Mouse (Mus musculus): ENCODE measurements around the gene Vmn2r24. TPM values are rescaled to one million over a fixed set of nuclear protein-coding genes. Genes with fewer than 3 reads are reported as not detected.
"Not testable (repeated sequence)": the region's sequence is repeated elsewhere in the genome, so short reads cannot be mapped to it uniquely, and the experiment has no call there.

The Vmn2r24 gene
- polyA plus RNA-seq (2012; rRNA removed), result not detected in 2 replicates

GRCm38 (mm10) chr6:123778579-123778978 is at the start of gene Vmn2r24:
Vmn2r24 (plus strand) TSS chr6:123778879.
- no peak for DNase-seq (ENCODE audit: low read depth)

GRCm38 (mm10) chr6:123770031-123770430 is 8.6 kb upstream of the Vmn2r24 start:
- TF ChIP-seq CTCF (IDR thresholded peaks at IDR 0.05; ENCODE audit: borderline replicate concordance, extremely low read depth, insufficient read depth, insufficient read length), result no peak
- no peak for TF ChIP-seq POLR2A (IDR thresholded peaks at IDR 0.05; ENCODE audit: borderline replicate concordance, extremely low read depth, insufficient read depth, insufficient read length, poor library complexity, severe bottlenecking)
- no peak for DNase-seq (ENCODE audit: low read depth)

More at GRCm38 (mm10) chr6:123778579-123778978, at the start of gene Vmn2r24:
- TF ChIP-seq POLR2A (IDR thresholded peaks at IDR 0.05; ENCODE audit: borderline replicate concordance, extremely low read depth, insufficient read depth, insufficient read length, poor library complexity, severe bottlenecking) (no peak), CTCF (IDR thresholded peaks at IDR 0.05; ENCODE audit: borderline replicate concordance, extremely low read depth, insufficient read depth, insufficient read length) (no peak)

- DNase-seq (ENCODE audit: low read depth), result no peak
- TF ChIP-seq CTCF (IDR thresholded peaks at IDR 0.05; ENCODE audit: borderline replicate concordance, extremely low read depth, insufficient read depth, insufficient read length) (no peak), POLR2A (IDR thresholded peaks at IDR 0.05; ENCODE audit: borderline replicate concordance, extremely low read depth, insufficient read depth, insufficient read length, poor library complexity, severe bottlenecking) (no peak)
Observed at GRCm38 (mm10) chr6:123784857-123785256, 6.2 kb downstream of the Vmn2r24 start.

GRCm38 (mm10) chr6:123793746-123794145 is 15.1 kb downstream of the Vmn2r24 start:
- TF ChIP-seq CTCF (IDR thresholded peaks at IDR 0.05; ENCODE audit: borderline replicate concordance, extremely low read depth, insufficient read depth, insufficient read length) (0 out of 2 replicates have a peak, but pooled peaks have one; percentile 8), POLR2A (IDR thresholded peaks at IDR 0.05; ENCODE audit: borderline replicate concordance, extremely low read depth, insufficient read depth, insufficient read length, poor library complexity, severe bottlenecking) (no peak)
- DNase-seq (ENCODE audit: low read depth), result no peak

- DNase-seq (ENCODE audit: low read depth), result not testable (repeated sequence)
Observed at GRCm38 (mm10) chr6:123810291-123810690, 31.6 kb downstream of the Vmn2r24 start.

- TF ChIP-seq POLR2A (IDR thresholded peaks at IDR 0.05; ENCODE audit: borderline replicate concordance, extremely low read depth, insufficient read depth, insufficient read length, poor library complexity, severe bottlenecking), result no peak
- TF ChIP-seq CTCF (IDR thresholded peaks at IDR 0.05; ENCODE audit: borderline replicate concordance, extremely low read depth, insufficient read depth, insufficient read length), result no peak
- no peak for DNase-seq (ENCODE audit: low read depth)
Observed at GRCm38 (mm10) chr6:123819951-123820350, 41.3 kb downstream of the Vmn2r24 start.

- not testable (repeated sequence) for DNase-seq (ENCODE audit: low read depth)
Observed at GRCm38 (mm10) chr6:123853363-123853762, 74.7 kb downstream of the Vmn2r24 start, which contains the start of gene Vmn2r25. Vmn2r25 (minus strand) TSS chr6:123853463.

Other genes starting within 250 kb of the Vmn2r24 start
- not detected in 2 replicates for gene Vmn2r21, start 245.5 kb upstream of the Vmn2r24 start, polyA plus RNA-seq (2012; rRNA removed)
- gene Vmn2r22, start 128.2 kb upstream of the Vmn2r24 start, polyA plus RNA-seq (2012; rRNA removed), result not detected in 2 replicates
- not detected in 2 replicates for gene Vmn2r23, start 76.2 kb upstream of the Vmn2r24 start, polyA plus RNA-seq (2012; rRNA removed)
- gene Vmn2r25, start 74.6 kb downstream of the Vmn2r24 start, polyA plus RNA-seq (2012; rRNA removed), result not detected in 2 replicates
- not detected in 2 replicates for gene Vmn2r26, start 245.7 kb downstream of the Vmn2r24 start, polyA plus RNA-seq (2012; rRNA removed)